Mouse (Mus musculus) heart, postnatal 0 days (tissue): ENCODE results near the gene Psmc5.

Experiments used
- CTCF ChIP-seq: IDR thresholded peaks from 2 replicates; pipeline ENCODE4 v1.5.1; 2016; ENCODE audit warnings: antibody characterized with exemption, control low read depth, low read depth
- EP300 ChIP-seq: IDR thresholded peaks from 2 replicates; pipeline ENCODE4 v1.6.1; 2016; ENCODE audit warnings: antibody characterized with exemption, low read depth

- TF ChIP-seq CTCF (no peak), EP300 (no peak)
Measured at GRCm38 (mm10) chr11:106286987-106287386, 31.0 kb downstream of the Psmc5 start.
